Mouse (Mus musculus): ENCODE data around the gene Rimbp2. TPM values are rescaled to one million over a fixed set of nuclear protein-coding genes. Genes with fewer than 3 reads are reported as not detected.

The Rimbp2 gene
- polyA plus RNA-seq, 1 experiment, result not detected

- TF ChIP-seq POLR2A (IDR thresholded peaks at IDR 0.05; ENCODE audit: insufficient read depth, low read depth, low read length), result no peak
- no peak for TF ChIP-seq CTCF (IDR thresholded peaks at IDR 0.05; ENCODE audit: insufficient read depth, low read depth, low read length)
- WGBS, result 21% methylated on average over 4 of the region's 4 CpGs
Measured at GRCm38 (mm10) chr5:128951472-128951871, 1.8 kb downstream of the Rimbp2 start.

DNA sequence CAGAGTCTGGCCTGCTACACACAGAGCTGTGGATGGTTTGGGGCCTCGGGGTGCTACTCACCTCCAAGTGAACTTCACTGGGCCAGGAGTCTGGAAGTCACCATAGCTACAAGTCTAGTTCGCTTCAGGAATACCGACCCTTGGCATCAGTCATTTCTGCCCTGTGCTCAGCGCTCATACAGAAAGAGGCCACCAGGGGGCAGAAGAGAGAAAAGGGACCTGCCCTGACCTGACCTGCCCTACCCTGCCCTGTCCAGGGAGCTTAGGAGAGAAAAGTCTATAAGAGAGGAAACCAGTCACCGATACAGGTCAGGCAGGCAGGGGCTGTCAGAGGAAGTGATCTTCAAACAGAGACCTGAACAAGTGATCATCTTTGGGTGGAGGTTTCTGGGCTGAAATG is 6.2 kb downstream of the Rimbp2 start:
- Histone ChIP-seq H3K4me1 (ENCODE audit: control insufficient read depth, insufficient read depth, low read length) (peaks cover 24% of the 10 kb centered on the region), H3K4me3 (ENCODE audit: insufficient read depth, low read depth, low read length) (no peak overlapping the region), H3K27ac (ENCODE audit: insufficient read depth, low read depth, low read length) (no peak overlapping the region)
- TF ChIP-seq POLR2A (IDR thresholded peaks at IDR 0.05; ENCODE audit: insufficient read depth, low read depth, low read length) (no peak), CTCF (IDR thresholded peaks at IDR 0.05; ENCODE audit: insufficient read depth, low read depth, low read length) (peak; percentile 67)
- 75% methylated on average over 5 of the region's 5 CpGs for WGBS

More at GRCm38 (mm10) chr5:128951472-128951871, 1.8 kb downstream of the Rimbp2 start:
- H3K27ac ChIP-seq (ENCODE audit: insufficient read depth, low read depth, low read length), result no peak overlapping the region
- peaks cover 24% of the 10 kb centered on the region for H3K4me1 ChIP-seq (ENCODE audit: control insufficient read depth, insufficient read depth, low read length)
- H3K4me3 ChIP-seq (ENCODE audit: insufficient read depth, low read depth, low read length), result peak overlapping the region; percentile 85

GRCm38 (mm10) chr5:128940436-128940835 is 12.8 kb downstream of the Rimbp2 start:
- H3K27ac ChIP-seq (ENCODE audit: insufficient read depth, low read depth, low read length), result no peak overlapping the region
- H3K4me1 ChIP-seq (ENCODE audit: control insufficient read depth, insufficient read depth, low read length), result peaks cover 12% of the 10 kb centered on the region
- H3K4me3 ChIP-seq (ENCODE audit: insufficient read depth, low read depth, low read length), result no peak overlapping the region
- no peak for TF ChIP-seq POLR2A (IDR thresholded peaks at IDR 0.05; ENCODE audit: insufficient read depth, low read depth, low read length)
- no peak for TF ChIP-seq CTCF (IDR thresholded peaks at IDR 0.05; ENCODE audit: insufficient read depth, low read depth, low read length)
- WGBS, result 79% methylated on average over 10 of the region's 10 CpGs

DNA sequence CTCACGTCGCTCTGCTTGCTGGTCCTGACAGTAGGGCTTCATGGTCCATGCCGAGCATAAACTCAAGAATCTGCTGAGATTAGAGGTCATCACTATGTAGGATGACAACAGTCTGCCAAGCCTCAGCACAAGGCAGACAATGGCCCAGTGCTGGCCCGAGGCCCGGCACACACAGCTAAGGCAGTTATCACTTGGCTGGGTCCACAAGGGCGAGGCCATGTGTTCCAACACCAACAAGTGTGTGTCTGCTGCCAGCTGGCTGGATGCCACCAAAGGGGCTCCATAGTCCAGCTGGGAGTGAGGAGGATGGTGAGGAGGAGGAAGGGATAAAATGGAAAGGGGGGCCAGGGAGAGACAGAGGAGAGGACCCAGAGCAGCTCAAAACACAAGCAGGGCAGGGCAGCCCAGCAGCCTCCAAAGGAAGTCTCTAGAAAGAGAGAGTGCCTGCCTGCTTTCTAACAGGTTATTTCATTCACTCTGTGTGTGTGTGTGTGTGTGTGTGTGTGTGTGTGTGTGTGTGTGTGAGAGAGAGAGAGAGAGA is 17.9 kb downstream of the Rimbp2 start:
- peaks cover 14% of the 10 kb centered on the region for H3K4me1 ChIP-seq (ENCODE audit: control insufficient read depth, insufficient read depth, low read length)
- no peak overlapping the region for H3K27ac ChIP-seq (ENCODE audit: insufficient read depth, low read depth, low read length)
- no peak for TF ChIP-seq POLR2A (IDR thresholded peaks at IDR 0.05; ENCODE audit: insufficient read depth, low read depth, low read length)
- no peak for TF ChIP-seq CTCF (IDR thresholded peaks at IDR 0.05; ENCODE audit: insufficient read depth, low read depth, low read length)
- 56% methylated on average over 6 of the region's 6 CpGs for WGBS
- H3K4me3 ChIP-seq (ENCODE audit: insufficient read depth, low read depth, low read length), result no peak overlapping the region

GRCm38 (mm10) chr5:128932776-128933175 is 20.5 kb downstream of the Rimbp2 start:
- no peak for TF ChIP-seq CTCF (IDR thresholded peaks at IDR 0.05; ENCODE audit: insufficient read depth, low read depth, low read length)
- TF ChIP-seq POLR2A (IDR thresholded peaks at IDR 0.05; ENCODE audit: insufficient read depth, low read depth, low read length), result no peak
- peaks cover 24% of the 10 kb centered on the region for H3K4me1 ChIP-seq (ENCODE audit: control insufficient read depth, insufficient read depth, low read length)
- no peak overlapping the region for H3K4me3 ChIP-seq (ENCODE audit: insufficient read depth, low read depth, low read length)
- WGBS, result 43% methylated on average over 5 of the region's 5 CpGs
- H3K27ac ChIP-seq (ENCODE audit: insufficient read depth, low read depth, low read length), result no peak overlapping the region

DNA sequence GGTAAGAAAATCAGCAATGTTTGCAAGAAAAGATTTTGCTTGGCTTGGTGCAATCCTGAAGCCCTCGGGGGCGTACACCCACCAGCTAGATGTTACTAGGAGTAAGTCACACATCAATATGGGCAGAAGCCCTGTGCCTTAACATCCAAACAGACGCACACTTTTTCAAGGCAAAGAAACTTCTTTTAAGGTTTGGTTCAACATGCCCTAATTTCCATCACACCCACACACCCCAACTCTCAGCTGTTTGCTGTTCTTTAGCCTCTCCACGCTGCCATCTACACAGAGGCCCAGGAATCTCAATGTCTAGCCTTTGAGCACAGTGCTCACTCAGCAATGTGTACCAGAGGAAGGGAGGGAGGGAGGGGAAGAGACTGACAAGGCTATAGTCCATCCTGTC is 28.2 kb downstream of the Rimbp2 start:
- 40% methylated on average over 4 of the region's 4 CpGs for WGBS
- Histone ChIP-seq H3K4me3 (ENCODE audit: insufficient read depth, low read depth, low read length) (no peak overlapping the region), H3K27ac (ENCODE audit: insufficient read depth, low read depth, low read length) (no peak overlapping the region), H3K4me1 (ENCODE audit: control insufficient read depth, insufficient read depth, low read length) (peaks cover 35% of the 10 kb centered on the region)
- no peak for TF ChIP-seq CTCF (IDR thresholded peaks at IDR 0.05; ENCODE audit: insufficient read depth, low read depth, low read length)
- TF ChIP-seq POLR2A (IDR thresholded peaks at IDR 0.05; ENCODE audit: insufficient read depth, low read depth, low read length), result no peak

- 67% methylated on average over 5 of the region's 5 CpGs for WGBS
- TF ChIP-seq POLR2A (IDR thresholded peaks at IDR 0.05; ENCODE audit: insufficient read depth, low read depth, low read length), result no peak
- TF ChIP-seq CTCF (IDR thresholded peaks at IDR 0.05; ENCODE audit: insufficient read depth, low read depth, low read length), result no peak
- Histone ChIP-seq H3K27ac (ENCODE audit: insufficient read depth, low read depth, low read length) (no peak overlapping the region), H3K4me3 (ENCODE audit: insufficient read depth, low read depth, low read length) (no peak overlapping the region), H3K4me1 (ENCODE audit: control insufficient read depth, insufficient read depth, low read length) (peaks cover 7% of the 10 kb centered on the region)
Measured at GRCm38 (mm10) chr5:128920112-128920511, 33.2 kb downstream of the Rimbp2 start.

DNA sequence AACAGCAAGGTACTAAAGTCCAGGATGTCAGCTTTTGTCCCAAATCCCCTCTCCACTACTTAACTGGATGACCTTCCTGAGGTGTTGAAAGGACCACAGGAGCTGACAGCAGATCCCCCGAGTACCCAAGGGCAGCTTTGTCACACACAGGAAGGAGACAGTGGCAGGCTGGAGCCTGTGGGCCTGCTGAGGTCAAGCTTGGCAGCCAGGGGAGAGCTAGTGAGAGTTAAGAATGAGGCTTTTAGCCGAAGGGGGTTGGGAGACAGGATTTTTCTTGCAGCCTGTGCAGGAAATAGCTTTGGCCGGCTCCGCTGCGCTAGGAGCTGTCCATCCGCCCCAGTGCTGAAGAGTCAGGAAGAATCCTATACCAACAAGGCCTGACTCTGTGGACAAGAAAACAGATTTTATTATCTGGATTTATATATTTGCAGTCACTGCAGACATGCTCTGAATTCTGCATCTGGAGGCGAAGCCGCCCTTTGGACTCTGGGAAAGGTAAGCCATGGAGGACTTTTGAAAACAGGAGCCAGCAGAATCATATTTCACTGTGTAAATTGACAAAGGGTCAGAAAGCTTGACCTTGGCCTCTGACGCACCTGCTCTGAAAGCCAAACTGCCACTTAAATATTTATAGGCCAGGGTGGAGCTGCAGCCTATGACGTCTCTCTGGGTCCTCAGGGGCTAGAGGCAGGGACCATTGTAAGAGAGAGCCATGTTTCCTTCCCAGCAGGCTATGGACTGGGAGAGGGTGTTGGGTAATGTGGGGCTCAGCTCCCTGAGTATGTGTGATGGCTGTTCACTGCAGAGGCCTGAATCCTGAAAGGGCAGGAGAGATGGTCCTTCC is 35.9 kb downstream of the Rimbp2 start:
- 67% methylated on average over 10 of the region's 10 CpGs for WGBS
- H3K27ac ChIP-seq (ENCODE audit: insufficient read depth, low read depth, low read length), result no peak overlapping the region

GRCm38 (mm10) chr5:128913820-128914219 is 39.5 kb downstream of the Rimbp2 start:
- WGBS, result 85% methylated on average over 3 of the region's 3 CpGs
- TF ChIP-seq CTCF (IDR thresholded peaks at IDR 0.05; ENCODE audit: insufficient read depth, low read depth, low read length) (no peak), POLR2A (IDR thresholded peaks at IDR 0.05; ENCODE audit: insufficient read depth, low read depth, low read length) (no peak)
- no peak overlapping the region for H3K4me3 ChIP-seq (ENCODE audit: insufficient read depth, low read depth, low read length)
- peaks cover 15% of the 10 kb centered on the region for H3K4me1 ChIP-seq (ENCODE audit: control insufficient read depth, insufficient read depth, low read length)
- no peak overlapping the region for H3K27ac ChIP-seq (ENCODE audit: insufficient read depth, low read depth, low read length)

More for the DNA sequence above, 35.9 kb downstream of the Rimbp2 start:
- TF ChIP-seq POLR2A (IDR thresholded peaks at IDR 0.05; ENCODE audit: insufficient read depth, low read depth, low read length) (no peak), CTCF (IDR thresholded peaks at IDR 0.05; ENCODE audit: insufficient read depth, low read depth, low read length) (no peak)
- H3K4me3 ChIP-seq (ENCODE audit: insufficient read depth, low read depth, low read length), result no peak overlapping the region
- peaks cover 6% of the 10 kb centered on the region for H3K4me1 ChIP-seq (ENCODE audit: control insufficient read depth, insufficient read depth, low read length)
